Mouse (Mus musculus) embryonic facial prominence, embryonic 10.5 days (tissue): ENCODE measurements around the gene Cdc42ep5. TPM values are rescaled to one million over a fixed set of nuclear protein-coding genes. Genes with fewer than 3 reads are reported as not detected.

ENCODE experiments used
- DNase-seq: peaks from one replicate; pipeline ENCODE4 v3.0.0-alpha.2; 2017; ENCODE audit warnings: low spot score
- H3K27ac ChIP-seq: fragments of 300-500 bp; sonication (generic); replicated peaks from 2 replicates; pipeline ENCODE4 v1.5.1; 2016; ENCODE audit warnings: mild to moderate bottlenecking
- H3K27me3 ChIP-seq: fragments of 300-500 bp; sonication (generic); replicated peaks from 2 replicates; pipeline ENCODE4 v1.6.1; 2016; ENCODE audit warnings: low read depth, mild to moderate bottlenecking; ENCODE audit not compliant: poor library complexity, severe bottlenecking
- H3K36me3 ChIP-seq: fragments of 300-500 bp; sonication (generic); replicated peaks from 2 replicates; pipeline ENCODE4 v1.6.1; 2016; ENCODE audit warnings: mild to moderate bottlenecking, moderate library complexity
- H3K4me1 ChIP-seq: fragments of 300-500 bp; sonication (generic); 2 replicates; pipeline ENCODE4 v1.6.1; 2016
- H3K4me3 ChIP-seq: fragments of 300-500 bp; sonication (generic); 2 replicates; pipeline ENCODE4 v1.5.1; 2016; ENCODE audit warnings: mild to moderate bottlenecking, moderate library complexity
- H3K9me3 ChIP-seq: fragments of 300-500 bp; sonication (generic); 2 replicates; pipeline ENCODE4 v1.6.1; 2016; ENCODE audit warnings: mild to moderate bottlenecking
- WGBS: fragments of 180-500 bp; shearing (Covaris S2); methylation state at CpG from one replicate; pipeline ENCODE4 v1.1.7; 2016; 5-methylcytosine and 5-hydroxymethylcytosine counted together
- polyA plus RNA-seq: library from polyadenylated mRNA; unstranded; fragments of >200 nt; fragmentation: Nextera tagmentation; extraction: Ambion mirVana; gene quantifications from 2 replicates; pipeline ENCODE4 v1.2.1, GENCODE M21; 2016

Cdc42ep5 gene
- polyA plus RNA-seq, 1 experiment from 2014 or later = 34.9 TPM

- no peak for DNase-seq
- Histone ChIP-seq H3K4me1 (peaks cover 26% of the 10 kb centered on the region), H3K27ac (no peak overlapping the region), H3K36me3 (peaks cover 23% of the 10 kb centered on the region), H3K4me3 (peak overlapping the region; percentile 77), H3K27me3 (peaks cover 30% of the 10 kb centered on the region), H3K9me3 (no peaks in the 10 kb centered on the region)
- WGBS = 23% methylated on average over 22 of the region's 22 CpGs
These were observed 13.4 kb downstream of the Cdc42ep5 start for GRCm38 (mm10) chr7:4151241-4151640.

DNA sequence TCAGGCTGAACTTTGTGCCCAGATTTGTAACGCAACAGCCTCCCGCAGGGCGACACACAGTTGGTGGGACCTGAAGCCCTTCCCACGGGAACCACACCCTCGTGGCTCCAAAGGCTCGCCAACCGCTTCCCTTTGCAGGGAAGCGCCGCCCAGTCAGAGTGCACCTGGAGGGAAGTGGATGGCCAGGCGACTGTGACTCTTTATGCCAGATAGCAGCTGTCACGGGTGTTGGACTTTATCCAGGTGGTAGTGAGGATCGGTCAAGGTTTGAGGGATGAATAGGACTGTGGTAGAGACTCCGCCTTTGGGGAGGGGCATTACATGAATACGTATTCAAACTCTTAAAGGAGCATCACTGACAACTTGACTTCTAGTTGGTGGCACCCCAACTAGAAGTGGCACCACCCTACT lies 13.8 kb downstream of the Cdc42ep5 start:
- DNase-seq = no peak
- H3K36me3 ChIP-seq = peaks cover 27% of the 10 kb centered on the region
- H3K27ac ChIP-seq = no peak overlapping the region
- no peaks in the 10 kb centered on the region for H3K9me3 ChIP-seq
- H3K27me3 ChIP-seq = peaks cover 30% of the 10 kb centered on the region
- 15% methylated on average over 14 of the region's 14 CpGs for WGBS
- peak overlapping the region; percentile 77 for H3K4me3 ChIP-seq
- peaks cover 26% of the 10 kb centered on the region for H3K4me1 ChIP-seq

DNA sequence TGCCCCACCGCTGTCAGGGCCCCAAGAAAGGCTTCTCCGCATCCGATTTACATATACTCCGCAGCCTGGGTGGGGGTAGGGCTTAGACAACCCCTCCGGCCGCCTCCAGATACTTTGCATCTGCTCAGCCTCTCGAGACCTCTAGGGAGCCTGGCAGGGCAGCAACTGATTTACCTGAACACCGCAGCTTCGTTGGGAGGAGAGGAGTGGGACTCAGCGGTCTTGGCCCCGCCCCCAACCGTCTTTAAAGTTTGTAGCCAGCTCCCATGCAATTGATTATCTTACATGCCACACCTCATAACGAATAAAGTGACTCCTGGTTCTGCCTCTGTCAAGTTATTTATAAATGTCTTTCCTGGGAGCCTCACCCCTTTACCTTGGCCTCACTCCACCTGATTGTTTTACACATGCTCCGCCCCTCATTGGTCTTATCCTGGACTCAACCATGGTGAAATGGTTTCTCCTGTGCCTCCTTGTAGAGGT lies 14.6 kb downstream of the Cdc42ep5 start, which contains the start of gene Leng9:
Leng9 (minus strand) TSS at position 316 of the 483 bp plus-strand sequence.
- Histone ChIP-seq H3K36me3 (peaks cover 35% of the 10 kb centered on the region), H3K27me3 (peaks cover 30% of the 10 kb centered on the region), H3K27ac (peak within 1 kb of the TSS; percentile 82), H3K4me3 (peak within 1 kb of the TSS; percentile 77), H3K4me1 (peaks cover 26% of the 10 kb centered on the region), H3K9me3 (no peaks in the 10 kb centered on the region)
- DNase-seq = no peak
- WGBS = 2% methylated on average over 14 of the region's 14 CpGs

- H3K36me3 ChIP-seq = peaks cover 41% of the 10 kb centered on the region
- H3K27me3 ChIP-seq = peaks cover 30% of the 10 kb centered on the region
- no peaks in the 10 kb centered on the region for H3K9me3 ChIP-seq
- WGBS = under 1% methylated on average over 64 of the region's 64 CpGs
- peak overlapping the region; percentile 77 for H3K4me3 ChIP-seq
- peak overlapping the region; percentile 82 for H3K27ac ChIP-seq
- H3K4me1 ChIP-seq = peaks cover 26% of the 10 kb centered on the region
- peak; percentile 70 for DNase-seq
These were observed 15.2 kb downstream of the Cdc42ep5 start for GRCm38 (mm10) chr7:4149209-4150054.

- 29% methylated on average over 18 of the region's 18 CpGs for WGBS
These were observed 16.1 kb downstream of the Cdc42ep5 start for GRCm38 (mm10) chr7:4148341-4149208.

GRCm38 (mm10) chr7:4147836-4148235 lies 16.8 kb downstream of the Cdc42ep5 start:
- Histone ChIP-seq H3K4me3 (no peak overlapping the region), H3K27me3 (peaks cover 28% of the 10 kb centered on the region), H3K9me3 (no peaks in the 10 kb centered on the region), H3K27ac (no peak overlapping the region), H3K4me1 (peaks cover 26% of the 10 kb centered on the region), H3K36me3 (peaks cover 57% of the 10 kb centered on the region)
- WGBS = 88% methylated on average over 4 of the region's 4 CpGs
- DNase-seq = peak; percentile 5

More at GRCm38 (mm10) chr7:4148341-4149208, 16.1 kb downstream of the Cdc42ep5 start:
- Histone ChIP-seq H3K27ac (peak overlapping the region; percentile 82), H3K36me3 (peaks cover 50% of the 10 kb centered on the region), H3K9me3 (no peaks in the 10 kb centered on the region), H3K4me3 (peak overlapping the region; percentile 77), H3K4me1 (peaks cover 26% of the 10 kb centered on the region), H3K27me3 (peaks cover 30% of the 10 kb centered on the region)
- DNase-seq = peak; percentile 19

DNA sequence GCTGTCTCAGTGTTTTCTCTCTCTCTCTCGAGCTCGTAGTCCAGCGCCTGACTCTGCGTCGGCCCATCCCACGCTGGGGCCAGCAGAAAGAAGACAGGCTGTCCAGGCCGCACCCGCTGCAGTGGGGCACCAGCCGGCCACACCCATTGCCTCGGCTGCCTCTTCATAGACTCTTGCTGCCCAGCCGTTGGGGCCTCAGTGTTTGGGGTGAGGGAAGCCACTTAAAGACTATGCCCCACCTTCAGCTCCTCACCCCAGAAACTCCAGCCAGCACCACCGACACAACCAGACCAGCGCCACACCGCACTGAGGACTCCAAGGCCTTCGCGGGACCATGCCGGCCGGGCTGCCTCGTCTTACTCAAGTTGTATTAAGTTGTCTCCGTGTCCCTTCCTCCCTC lies 17.3 kb downstream of the Cdc42ep5 start:
- Histone ChIP-seq H3K4me1 (peaks cover 26% of the 10 kb centered on the region), H3K27ac (no peak overlapping the region), H3K9me3 (no peaks in the 10 kb centered on the region), H3K4me3 (no peak overlapping the region), H3K36me3 (peaks cover 62% of the 10 kb centered on the region), H3K27me3 (peaks cover 25% of the 10 kb centered on the region)
- 93% methylated on average over 17 of the region's 20 CpGs for WGBS
- DNase-seq = peak; percentile 6

- 93% methylated on average over 23 of the region's 23 CpGs for WGBS
- peak; percentile 5 for DNase-seq
- Histone ChIP-seq H3K36me3 (peaks cover 70% of the 10 kb centered on the region), H3K4me1 (peaks cover 26% of the 10 kb centered on the region), H3K9me3 (no peaks in the 10 kb centered on the region), H3K4me3 (no peak overlapping the region), H3K27ac (no peak overlapping the region), H3K27me3 (peaks cover 16% of the 10 kb centered on the region)
These were observed 18.1 kb downstream of the Cdc42ep5 start for GRCm38 (mm10) chr7:4146241-4147180.

DNA sequence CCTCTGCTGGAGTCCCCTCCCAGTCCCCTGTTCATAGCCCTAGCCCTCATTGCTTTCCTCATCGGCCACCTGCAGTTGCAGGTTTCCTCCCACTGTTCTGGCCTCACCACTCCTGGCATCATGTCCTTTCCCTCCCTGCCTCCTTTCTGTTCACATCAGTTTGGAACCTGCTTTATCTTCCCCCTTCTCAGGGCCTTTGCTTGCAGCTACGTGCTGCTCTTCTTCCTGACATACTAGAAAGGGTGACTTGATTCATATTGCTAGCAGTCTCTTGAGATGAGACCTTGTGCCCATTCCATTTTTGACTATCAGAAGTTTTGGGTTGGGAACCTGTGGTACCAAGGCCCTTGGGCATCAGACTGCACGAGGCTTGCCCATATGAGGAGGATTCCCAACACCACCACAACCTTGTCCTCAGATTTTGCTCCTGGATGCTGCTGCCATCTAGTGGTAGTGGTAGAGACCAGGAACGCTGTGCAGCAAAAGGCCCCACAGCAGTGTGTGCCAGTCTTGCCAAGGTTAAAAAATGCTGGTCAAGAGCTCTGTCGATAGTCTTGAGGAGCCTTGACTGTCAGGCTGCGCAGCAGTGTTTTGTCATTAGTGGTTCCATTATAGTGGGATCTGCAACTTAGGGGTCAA lies 19.0 kb downstream of the Cdc42ep5 start:
- Histone ChIP-seq H3K9me3 (no peaks in the 10 kb centered on the region), H3K27me3 (peaks cover 8% of the 10 kb centered on the region), H3K4me3 (no peak overlapping the region; the same call in 1 of the 2 replicates), H3K36me3 (peaks cover 79% of the 10 kb centered on the region), H3K27ac (no peak overlapping the region), H3K4me1 (peaks cover 23% of the 10 kb centered on the region)
- peak; percentile 42 for DNase-seq
- WGBS = 73% methylated on average over 6 of the region's 6 CpGs

DNA sequence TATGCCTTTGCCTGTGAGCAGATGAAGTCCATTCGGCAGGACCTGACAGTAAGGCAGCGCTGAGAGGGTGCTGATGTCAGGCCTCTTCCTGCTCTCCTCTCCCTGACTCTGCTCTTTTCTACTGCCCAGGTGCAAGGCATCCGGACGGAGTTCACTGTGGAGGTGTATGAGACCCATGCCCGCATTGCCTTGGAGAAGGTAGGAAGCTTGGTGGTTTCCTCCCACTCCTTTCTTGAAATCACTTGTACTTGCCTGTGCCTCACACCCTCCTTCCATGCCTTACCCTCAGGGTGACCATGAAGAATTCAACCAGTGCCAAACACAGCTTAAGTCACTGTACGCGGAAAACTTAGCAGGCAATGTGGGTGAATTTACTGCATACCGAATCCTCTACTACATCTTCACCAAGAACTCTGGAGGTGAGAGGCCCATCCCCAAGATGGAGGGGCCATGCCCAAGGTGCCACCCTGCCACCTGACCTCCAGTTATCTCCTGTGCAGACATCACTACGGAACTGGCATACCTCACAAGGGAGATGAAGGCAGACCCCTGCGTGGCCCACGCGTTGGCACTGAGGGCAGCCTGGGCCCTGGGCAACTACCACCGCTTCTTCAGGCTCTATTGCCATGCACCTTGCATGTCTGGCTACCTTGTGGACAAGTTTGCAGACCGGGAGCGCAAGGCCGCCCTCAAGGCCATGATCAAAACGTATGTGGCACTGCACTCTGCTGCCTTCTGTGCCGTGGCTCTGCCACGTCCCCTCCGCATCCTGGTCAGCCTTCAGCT lies 19.7 kb downstream of the Cdc42ep5 start:
- peaks cover under 1% of the 10 kb centered on the region for H3K27me3 ChIP-seq
- 96% methylated on average over 20 of the region's 20 CpGs for WGBS
- H3K9me3 ChIP-seq = no peaks in the 10 kb centered on the region
- peaks cover 16% of the 10 kb centered on the region for H3K4me1 ChIP-seq
- H3K4me3 ChIP-seq = no peak overlapping the region; the same call in 1 of the 2 replicates
- DNase-seq = peak; percentile 7
- peaks cover 86% of the 10 kb centered on the region for H3K36me3 ChIP-seq
- no peak overlapping the region for H3K27ac ChIP-seq

DNA sequence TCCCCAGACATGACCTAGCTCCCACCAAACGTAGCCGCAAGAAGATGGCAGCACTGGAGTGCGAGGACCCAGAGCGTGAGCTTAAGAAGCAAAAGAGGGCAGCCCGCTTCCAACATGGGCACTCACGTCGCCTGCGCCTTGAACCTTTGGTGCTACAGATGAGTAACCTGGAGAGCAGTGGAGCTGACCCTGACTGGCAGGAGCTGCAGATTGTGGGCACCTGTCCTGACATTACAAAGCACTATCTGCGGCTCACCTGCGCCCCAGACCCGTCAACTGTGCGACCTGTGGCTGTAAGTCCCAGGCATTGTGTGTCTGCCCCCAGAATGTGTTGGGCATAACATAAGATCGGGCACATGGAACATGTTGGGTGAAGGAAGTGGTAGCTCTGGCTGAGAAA lies 20.6 kb downstream of the Cdc42ep5 start:
- Histone ChIP-seq H3K4me3 (no peak overlapping the region), H3K9me3 (no peaks in the 10 kb centered on the region), H3K27ac (no peak overlapping the region), H3K36me3 (peaks cover 95% of the 10 kb centered on the region), H3K4me1 (peaks cover 11% of the 10 kb centered on the region), H3K27me3 (no peaks in the 10 kb centered on the region)
- WGBS = 95% methylated on average over 13 of the region's 13 CpGs
- peak; percentile 4 for DNase-seq
